22 mouse cellular contexts compared by ENCODE assay signal in the genomic region with DNA sequence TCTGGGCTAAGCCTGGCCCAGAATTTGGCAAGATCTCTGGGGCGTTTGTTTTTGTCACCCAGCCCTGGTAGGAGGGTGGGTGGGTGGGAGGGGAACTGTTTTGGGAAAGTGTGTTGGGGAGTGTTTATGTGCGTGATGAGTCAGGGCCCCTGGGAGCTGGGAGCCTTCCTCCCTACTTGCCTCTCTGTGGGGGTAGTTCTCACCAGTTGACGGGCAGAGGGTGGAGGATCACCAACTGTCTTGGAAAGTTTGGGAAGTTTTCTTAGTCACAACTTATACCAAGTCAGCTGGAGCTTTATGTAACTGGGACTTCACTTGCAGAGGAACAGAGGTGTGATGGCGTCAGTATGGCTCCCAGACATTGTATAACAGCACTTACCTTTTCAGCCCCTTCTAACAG. TPM values are rescaled to one million over a fixed set of nuclear protein-coding genes. Genes with fewer than 3 reads are reported as not detected.
DNase-seq lines count a peak whose midpoint lies in the region; ATAC-seq and TF ChIP-seq lines count a peak whose summit lies in the region.
"Had no signal": no experiment of that assay in that cellular context is flagged by ENCODE, and none has a peak within 500 bp of the region (broad histone marks: within the 10 kb centered on the region; RNA-seq: fewer than 3 reads in every experiment).

No protein-coding gene starts in this region.

- peak; percentile 66 for ATAC-seq in frontal cortex, adult (ENCODE audit: low TSS enrichment)
- ATAC-seq: CD4-positive, CD25-positive, alpha-beta regulatory T cell, adult 4 months; forebrain, embryonic 15.5 days had no signal

- no peak for TF ChIP-seq CTCF in left cerebral cortex, adult 2 months (IDR thresholded peaks at IDR 0.05)

- H3K4me3 ChIP-seq in left cerebral cortex, adult 2 months = no peak overlapping the region
- H3K4me3 ChIP-seq: embryonic facial prominence, embryonic 12.5 days; forebrain, embryonic 15.5 days; heart, adult 2 months; heart, embryonic 15.5 days; hindbrain, embryonic 13.5 days had no signal

- no peak for DNase-seq in frontal cortex, postnatal 14 days (ENCODE audit: low spot score in 2 of 2)
- DNase-seq in left cerebral cortex, adult 2 months (ENCODE audit: extremely low spot score in 1 of 2, low spot score in 2 of 2) = peak; percentile 44 to 62
- no peak for DNase-seq in left cerebral cortex, postnatal 4 days
- DNase-seq in right cerebral cortex, adult 2 months (ENCODE audit: low spot score in 2 of 2) = peak; percentile 54 to 73
- DNase-seq in right cerebral cortex, postnatal 4 days = no peak
- peak; percentile 92 for DNase-seq in telencephalon, adult 2 months (ENCODE audit: low read depth, low spot score)
- DNase-seq: adrenal gland, adult 8-10 months; adrenal gland, postnatal 36 days; B cell, adult 2 months; cerebellum, adult 11 months; cerebellum, adult 8-10 months; cerebellum, postnatal 14 days; gastrocnemius, postnatal 14 days; heart, adult 2 months; heart, postnatal 14 days had no signal

- intact Hi-C loops in left cerebral cortex, adult 2 months (cut with DNase I) = loop anchor here (1.0 to 5.0 kb wide), 6 partner anchors 13 to 120 kb away; partner anchors contain the start of gene Igsf9b
- intact Hi-C loops in left cerebral cortex, postnatal 4 days (cut with DNase I) = loop anchor here (5.0 kb wide), 2 partner anchors 72 to 107 kb away; no protein-coding TSS in a partner anchor

- peak overlapping the region; percentile 90 for H3K27ac ChIP-seq in left cerebral cortex, adult 2 months
- H3K27ac ChIP-seq: embryonic facial prominence, embryonic 12.5 days; forebrain, embryonic 15.5 days; heart, adult 2 months; heart, embryonic 15.5 days; hindbrain, embryonic 13.5 days had no signal

RNA-seq across cellular contexts. Expression of gene Jam3, which starts 23.7 kb away (rescaled TPM):
- 10 to 100 TPM; 32.6 TPM for total RNA-seq in left cerebral cortex, adult 2 months (2021)
- 10 to 100 TPM; 21.6 to 22.4 TPM for total RNA-seq in left cerebral cortex, postnatal 4 days (2021)
- total RNA-seq: G1E had no signal

Comparison
In these comparisons a context has a peak if more than half of its experiments do, and no peak if none do; other contexts are left out.
1. DNase-seq: peak in left cerebral cortex, adult 2 months (2 of 2), right cerebral cortex, adult 2 months (2 of 2) and telencephalon, adult 2 months (single experiment); none in frontal cortex, postnatal 14 days (0 of 2), left cerebral cortex, postnatal 4 days (single experiment) and right cerebral cortex, postnatal 4 days (single experiment).